ENCODE assay signal across 11 mouse cellular contexts in genomic region chr19:61264227-61264626, GRCm38 (mm10). TPM values are rescaled to one million over a fixed set of nuclear protein-coding genes. Genes with fewer than 3 reads are reported as not detected.
DNase-seq lines count a peak whose midpoint lies in the region; ATAC-seq and TF ChIP-seq lines count a peak whose summit lies in the region.
"Had no signal": no experiment of that assay in that cellular context is flagged by ENCODE, and none has a peak within 500 bp of the region (broad histone marks: within the 10 kb centered on the region; RNA-seq: fewer than 3 reads in every experiment).

No protein-coding gene starts in this region.

- TF ChIP-seq CTCF in CH12.LX (conservative IDR thresholded peaks at IDR 0.05 in 1 of 2, IDR thresholded peaks at IDR 0.05 in 1 of 2; ENCODE audit: low read depth in 2 of 2, low read length in 2 of 2), result no peak

- H3K9ac ChIP-seq in hindbrain, embryonic 11.5 days (ENCODE audit: low read depth, low read length), result no peak overlapping the region
- H3K9ac ChIP-seq in hindbrain, embryonic 16.5 days (ENCODE audit: low read depth, low read length), result no peak overlapping the region
- H3K9ac ChIP-seq in CH12.LX (ENCODE audit: insufficient read depth, low read depth), result no peak overlapping the region
- H3K9ac ChIP-seq in limb, embryonic 14.5 days (ENCODE audit: low read depth, low read length, severe bottlenecking), result no peak overlapping the region
- H3K9ac ChIP-seq: stomach, embryonic 15.5 days had no signal

- in situ Hi-C loops in CH12.LX (cut with MboI; ENCODE audit: low pct_ligation_motif_present, low pct_unique_long_range_greater_than_20kb, low sequenced_read_pairs), result no loop called here

- dilution Hi-C loops in CH12.LX (cut with MboI; ENCODE audit: extremely low pct_ligation_motif_present, extremely low pct_unique_long_range_greater_than_20kb, low sequenced_read_pairs), result no loop called here

- H3K4me1 ChIP-seq in hindbrain, embryonic 11.5 days (replicated peaks; ENCODE audit: control insufficient read depth, insufficient read depth, low read length), result no peaks in the 10 kb centered on the region
- no peaks in the 10 kb centered on the region for H3K4me1 ChIP-seq in hindbrain, embryonic 16.5 days (ENCODE audit: control insufficient read depth, insufficient read depth, low read depth, low read length)
- H3K4me1 ChIP-seq in CH12.LX (ENCODE audit: control insufficient read depth in 1 of 2, insufficient read depth in 2 of 2), result peaks cover 5 to 16% of the 10 kb centered on the region in 2 experiments; a peak in 3 of 4 replicates
- no peaks in the 10 kb centered on the region for H3K4me1 ChIP-seq in limb, embryonic 14.5 days (ENCODE audit: control insufficient read depth, insufficient read depth, low read length)
- H3K4me1 ChIP-seq: stomach, embryonic 15.5 days had no signal

- no peaks in the 10 kb centered on the region for H3K79me2 ChIP-seq in CH12.LX (replicated peaks; ENCODE audit: control insufficient read depth, extremely low read depth, insufficient read depth, poor library complexity, severe bottlenecking)

- no peak for TF ChIP-seq RAD21 in CH12.LX (IDR thresholded peaks at IDR 0.05; ENCODE audit: low read depth, low read length)

- no peak for TF ChIP-seq EP300 in CH12.LX (IDR thresholded peaks at IDR 0.05; ENCODE audit: low read length)

- no peak overlapping the region for H3K4me3 ChIP-seq in hindbrain, embryonic 11.5 days (ENCODE audit: low read depth, low read length)
- H3K4me3 ChIP-seq in hindbrain, embryonic 16.5 days (ENCODE audit: low read length), result no peak overlapping the region
- H3K4me3 ChIP-seq in CH12.LX (replicated peaks in 1 of 3; ENCODE audit: low read depth in 2 of 3, low read length in 2 of 3, poor library complexity in 1 of 3), result no peak overlapping the region
- H3K4me3 ChIP-seq in limb, embryonic 14.5 days (replicated peaks; ENCODE audit: low read length), result no peak overlapping the region
- H3K4me3 ChIP-seq: stomach, embryonic 15.5 days had no signal

- DNase-seq in hindbrain, embryonic 11.5 days (ENCODE audit: low spot score), result peak; percentile 50
- DNase-seq in CH12.LX (ENCODE audit: extremely low read depth), result peak; percentile 69
- peak; percentile 61 for DNase-seq in embryo, embryonic 10 days (ENCODE audit: low spot score)
- DNase-seq in limb, embryonic 14.5 days (ENCODE audit: low spot score), result peak; percentile 43
- no peak for DNase-seq in frontal cortex, postnatal 10 days (ENCODE audit: low spot score in 2 of 2)
- DNase-seq in kidney, postnatal 10 days, result no peak
- no peak for DNase-seq in adrenal gland, postnatal 25 days
- DNase-seq: heart, postnatal 14 days; lung, postnatal 4 days had no signal

- ATAC-seq in hindbrain, embryonic 11.5 days (ENCODE audit: low FRiP score), result no peak
- ATAC-seq in hindbrain, embryonic 16.5 days, result no peak
- no peak for ATAC-seq in limb, embryonic 14.5 days (ENCODE audit: low FRiP score, low read depth)

- H3K27me3 ChIP-seq in hindbrain, embryonic 11.5 days (ENCODE audit: control insufficient read depth, insufficient read depth, low read length), result no peaks in the 10 kb centered on the region
- no peaks in the 10 kb centered on the region for H3K27me3 ChIP-seq in hindbrain, embryonic 16.5 days (replicated peaks; ENCODE audit: control insufficient read depth, insufficient read depth, low read length)
- no peaks in the 10 kb centered on the region for H3K27me3 ChIP-seq in CH12.LX (replicated peaks)
- no peaks in the 10 kb centered on the region for H3K27me3 ChIP-seq in limb, embryonic 14.5 days (ENCODE audit: control insufficient read depth, insufficient read depth, low read length)
- H3K27me3 ChIP-seq: stomach, embryonic 15.5 days had no signal

- no peak for TF ChIP-seq POLR2A in CH12.LX (IDR thresholded peaks at IDR 0.05; ENCODE audit: low read depth, low read length)
- no peak for TF ChIP-seq POLR2A in limb, embryonic 14.5 days (IDR thresholded peaks at IDR 0.05; ENCODE audit: borderline replicate concordance, extremely low read depth, insufficient read depth, insufficient read length)

- WGBS in hindbrain, embryonic 11.5 days, result 88% methylated on average over 1 of the region's 1 CpGs
- 90% methylated on average over 1 of the region's 1 CpGs for WGBS in hindbrain, embryonic 16.5 days
- no CpG with 5 or more reads among the region's 1 CpGs for whole genome bisulfite sequencing in limb, embryonic 14.5 days

- no peaks in the 10 kb centered on the region for H3K36me3 ChIP-seq in hindbrain, embryonic 11.5 days (ENCODE audit: control insufficient read depth, insufficient read depth, low read length)
- no peaks in the 10 kb centered on the region for H3K36me3 ChIP-seq in hindbrain, embryonic 16.5 days (ENCODE audit: control insufficient read depth, insufficient read depth, low read length)
- H3K36me3 ChIP-seq in CH12.LX (replicated peaks in 1 of 2; ENCODE audit: control insufficient read depth in 1 of 2, insufficient read depth in 1 of 2, low read length in 1 of 2), result no peaks in the 10 kb centered on the region
- H3K36me3 ChIP-seq in limb, embryonic 14.5 days (ENCODE audit: control insufficient read depth, insufficient read depth, low read length), result no peaks in the 10 kb centered on the region
- H3K36me3 ChIP-seq: stomach, embryonic 15.5 days had no signal

- no peaks in the 10 kb centered on the region for H3K9me3 ChIP-seq in hindbrain, embryonic 11.5 days (ENCODE audit: control insufficient read depth, low read length)
- H3K9me3 ChIP-seq in hindbrain, embryonic 16.5 days (ENCODE audit: control insufficient read depth, low read length), result no peaks in the 10 kb centered on the region
- H3K9me3 ChIP-seq in CH12.LX (replicated peaks; ENCODE audit: low read length), result no peaks in the 10 kb centered on the region
- no peaks in the 10 kb centered on the region for H3K9me3 ChIP-seq in limb, embryonic 14.5 days (ENCODE audit: control insufficient read depth, low read length)
- H3K9me3 ChIP-seq: stomach, embryonic 15.5 days had no signal

- H3K4me2 ChIP-seq in hindbrain, embryonic 11.5 days (replicated peaks; ENCODE audit: low read depth, low read length), result no peak overlapping the region
- no peak overlapping the region for H3K4me2 ChIP-seq in hindbrain, embryonic 16.5 days (ENCODE audit: low read length)
- no peak overlapping the region for H3K4me2 ChIP-seq in CH12.LX (ENCODE audit: insufficient read depth, low read depth, poor library complexity, severe bottlenecking)
- no peak overlapping the region for H3K4me2 ChIP-seq in limb, embryonic 14.5 days (replicated peaks; ENCODE audit: low read depth, low read length, severe bottlenecking)
- H3K4me2 ChIP-seq: stomach, embryonic 15.5 days had no signal

- H3K27ac ChIP-seq in hindbrain, embryonic 11.5 days (ENCODE audit: low read depth, low read length), result no peak overlapping the region
- no peak overlapping the region for H3K27ac ChIP-seq in hindbrain, embryonic 16.5 days (ENCODE audit: low read depth, low read length)
- H3K27ac ChIP-seq in CH12.LX (ENCODE audit: insufficient read depth, low read depth), result no peak overlapping the region
- no peak overlapping the region for H3K27ac ChIP-seq in limb, embryonic 14.5 days (replicated peaks; ENCODE audit: low read depth, low read length)
- H3K27ac ChIP-seq: stomach, embryonic 15.5 days had no signal

TF ChIP-seq in CH12.LX, 34 proteins besides CTCF, POLR2A, EP300 and RAD21 (continues in another document):
- TF ChIP-seq ETS1 (conservative IDR thresholded peaks at IDR 0.05; ENCODE audit: low read depth, low read length) (no peak), SIN3A (IDR thresholded peaks at IDR 0.05; ENCODE audit: low read length) (no peak), JUND (conservative IDR thresholded peaks at IDR 0.05; ENCODE audit: low read depth, low read length) (no peak), USF2 (conservative IDR thresholded peaks at IDR 0.05; ENCODE audit: low read depth, low read length) (no peak), HCFC1 (IDR thresholded peaks at IDR 0.05; ENCODE audit: low read depth, low read length) (no peak), E2F4 (IDR thresholded peaks at IDR 0.05; ENCODE audit: insufficient replicate concordance, low read depth, low read length) (no peak), NELFE (IDR thresholded peaks at IDR 0.05; ENCODE audit: low read depth, low read length) (no peak), BHLHE40 (IDR thresholded peaks at IDR 0.05; ENCODE audit: low read depth, low read length) (no peak), TCF12 (IDR thresholded peaks at IDR 0.05; ENCODE audit: low read depth, low read length) (no peak), MAZ (IDR thresholded peaks at IDR 0.05; ENCODE audit: low read depth, low read length) (no peak), MYC (IDR thresholded peaks at IDR 0.05; ENCODE audit: low read depth, low read length) (no peak), MAX (IDR thresholded peaks at IDR 0.05; ENCODE audit: low read length) (no peak), GABPA (IDR thresholded peaks at IDR 0.05; ENCODE audit: insufficient replicate concordance, low read depth, low read length) (no peak), TBP (conservative IDR thresholded peaks at IDR 0.05; ENCODE audit: low read depth, low read length) (no peak), MEF2A (IDR thresholded peaks at IDR 0.05; ENCODE audit: borderline replicate concordance, low read depth, low read length) (no peak), KAT2A (IDR thresholded peaks at IDR 0.05; ENCODE audit: insufficient replicate concordance, low read length) (no peak), SMC3 (IDR thresholded peaks at IDR 0.05; ENCODE audit: low read depth, low read length) (no peak), RCOR1 (conservative IDR thresholded peaks at IDR 0.05; ENCODE audit: low read depth, low read length) (no peak)

RNA-seq across cellular contexts. Expression of gene Gm21060, which starts 32.6 kb away (rescaled TPM):
- not detected in 2 replicates for polyA plus RNA-seq in hindbrain, embryonic 11.5 days (2014; fragmentation: Nextera tagmentation; extraction: Ambion mirVana)
- polyA plus RNA-seq in hindbrain, embryonic 16.5 days (2015; fragmentation: Nextera tagmentation; extraction: Ambion mirVana), result not detected in 2 replicates
- total RNA-seq in CH12.LX (2012; rRNA removed), result 15.0 TPM in 1 of 2 replicates, not detected in the other
- total RNA-seq in CH12.LX (2014; rRNA removed), result not detected in 2 replicates
- polyA plus RNA-seq in CH12.LX (2012; ENCODE audit: insufficient read length, low read depth), result 1.9 and 3.0 TPM in 2 replicates
- not detected in 2 replicates for polyA plus RNA-seq in limb, embryonic 14.5 days (2012; rRNA removed)
- not detected in 2 replicates for polyA plus RNA-seq in limb, embryonic 14.5 days (2014; fragmentation: Nextera tagmentation; extraction: Ambion mirVana)
- not detected in 2 replicates for total RNA-seq in adrenal gland, postnatal 25 days (2021)
- total RNA-seq: heart, postnatal 14 days had no signal
- polyA plus RNA-seq: stomach, embryonic 15.5 days had no signal

RNA-seq across cellular contexts. Expression of gene Csf2ra, which starts 36.0 kb away (rescaled TPM):
- 15.6 and 18.5 TPM in 2 replicates for polyA plus RNA-seq in hindbrain, embryonic 11.5 days (2014; fragmentation: Nextera tagmentation; extraction: Ambion mirVana)
- 67.9 and 69.4 TPM in 2 replicates for polyA plus RNA-seq in hindbrain, embryonic 16.5 days (2015; fragmentation: Nextera tagmentation; extraction: Ambion mirVana)
- total RNA-seq in CH12.LX (2012; rRNA removed) (3.9 and 4.3 TPM in 2 replicates), CH12.LX (2014; rRNA removed) (2.3 and 2.9 TPM in 2 replicates)
- polyA plus RNA-seq in CH12.LX (2012; ENCODE audit: insufficient read length, low read depth), result 6.6 and 10.4 TPM in 2 replicates
- polyA plus RNA-seq in limb, embryonic 14.5 days (2012; rRNA removed), result 181 and 228 TPM in 2 replicates
- polyA plus RNA-seq in limb, embryonic 14.5 days (2014; fragmentation: Nextera tagmentation; extraction: Ambion mirVana), result 24.1 and 30.1 TPM in 2 replicates
- total RNA-seq in adrenal gland, postnatal 25 days (2021), result 21.3 and 31.7 TPM in 2 replicates

Comparison
In these comparisons a context has a peak if more than half of its experiments do, and no peak if none do; other contexts are left out.
1. DNase-seq: peak in hindbrain, embryonic 11.5 days (single experiment), CH12.LX (single experiment), embryo, embryonic 10 days (single experiment) and limb, embryonic 14.5 days (single experiment); none in frontal cortex, postnatal 10 days (0 of 2), kidney, postnatal 10 days (single experiment) and adrenal gland, postnatal 25 days (single experiment).